Mouse (Mus musculus) ES-Bruce4 (cell line): ENCODE measurements at regions not wholly inside any gene's neighbourhood (a gene's known extent, or its start where the extent isn't known, plus 50 kb on each side); places are given as distances from the start of the nearest gene placed in this dataset.

Experiments used
- H3K27ac ChIP-seq: 2 replicates; pipeline ENCODE4 v1.5.1; 2012; ENCODE audit warnings: low read length, inconsistent platforms; ENCODE audit not compliant: insufficient read depth
- H3K27me3 ChIP-seq: 2 replicates; pipeline ENCODE4 v1.6.1; 2012; ENCODE audit warnings: mild to moderate bottlenecking, low read length, inconsistent platforms; ENCODE audit not compliant: control insufficient read depth, poor library complexity, insufficient read depth, severe bottlenecking
- H3K36me3 ChIP-seq: 2 replicates; pipeline ENCODE4 v1.6.1; 2012; ENCODE audit warnings: inconsistent platforms, mild to moderate bottlenecking, low read length, moderate library complexity; ENCODE audit not compliant: control insufficient read depth, poor library complexity, insufficient read depth, severe bottlenecking
- H3K4me1 ChIP-seq: one replicate; pipeline ENCODE4 v1.8.1; 2011; ENCODE audit warnings: low read length; ENCODE audit not compliant: control insufficient read depth, insufficient read depth
- H3K4me3 ChIP-seq: 2 replicates; pipeline ENCODE4 v1.5.1; 2011; ENCODE audit warnings: low read depth, mild to moderate bottlenecking, low read length
- H3K9ac ChIP-seq: 2 replicates; pipeline ENCODE4 v1.6.1; 2012; ENCODE audit warnings: low read depth, mild to moderate bottlenecking, inconsistent platforms; ENCODE audit not compliant: poor library complexity, severe bottlenecking
- H3K9me3 ChIP-seq: replicated peaks from 2 replicates; pipeline ENCODE4 v1.6.1; 2012; ENCODE audit warnings: mild to moderate bottlenecking, low read length, inconsistent platforms; ENCODE audit not compliant: control insufficient read depth, poor library complexity, insufficient read depth, severe bottlenecking
- CTCF ChIP-seq: IDR thresholded peaks from one replicate; pipeline ENCODE4 v1.8.1; 2011; ENCODE audit warnings: low read depth, low read length
- EP300 ChIP-seq: IDR thresholded peaks from 2 replicates; pipeline ENCODE4 v1.6.1; 2011; ENCODE audit warnings: low read depth, low read length; ENCODE audit not compliant: insufficient read depth
- POLR2A ChIP-seq: IDR thresholded peaks from one replicate; pipeline ENCODE4 v1.8.1; 2011; ENCODE audit warnings: low read length; ENCODE audit not compliant: insufficient read depth

DNA sequence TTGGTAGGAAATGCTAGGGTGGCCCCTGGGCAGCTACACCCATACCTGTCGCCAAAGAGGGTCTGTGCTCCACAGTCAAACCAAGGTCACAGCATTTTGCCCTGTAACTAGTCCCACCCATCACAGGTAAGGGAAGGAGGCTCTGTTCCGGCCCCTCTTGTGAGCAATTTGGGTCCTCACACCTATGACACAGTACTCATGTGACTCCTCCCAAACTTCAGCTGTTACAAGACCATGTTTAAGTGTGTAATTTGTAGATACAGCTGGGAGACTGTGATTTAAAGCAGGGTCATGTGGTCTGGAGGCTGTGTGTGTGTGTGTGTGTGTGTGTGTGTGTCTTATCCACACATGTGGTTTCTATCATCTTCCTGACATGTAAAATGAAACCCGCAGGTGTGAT is 306.3 kb upstream of the Atp5g3 start:
- H3K27ac ChIP-seq, result no peak overlapping the region
- no peaks in the 10 kb centered on the region for H3K36me3 ChIP-seq
- no peaks in the 10 kb centered on the region for H3K27me3 ChIP-seq
- H3K9ac ChIP-seq, result no peak overlapping the region
- TF ChIP-seq EP300, result no peak
- TF ChIP-seq CTCF, result no peak
- no peak for TF ChIP-seq POLR2A
- H3K9me3 ChIP-seq, result no peaks in the 10 kb centered on the region
- no peaks in the 10 kb centered on the region for H3K4me1 ChIP-seq
- no peak overlapping the region for H3K4me3 ChIP-seq

DNA sequence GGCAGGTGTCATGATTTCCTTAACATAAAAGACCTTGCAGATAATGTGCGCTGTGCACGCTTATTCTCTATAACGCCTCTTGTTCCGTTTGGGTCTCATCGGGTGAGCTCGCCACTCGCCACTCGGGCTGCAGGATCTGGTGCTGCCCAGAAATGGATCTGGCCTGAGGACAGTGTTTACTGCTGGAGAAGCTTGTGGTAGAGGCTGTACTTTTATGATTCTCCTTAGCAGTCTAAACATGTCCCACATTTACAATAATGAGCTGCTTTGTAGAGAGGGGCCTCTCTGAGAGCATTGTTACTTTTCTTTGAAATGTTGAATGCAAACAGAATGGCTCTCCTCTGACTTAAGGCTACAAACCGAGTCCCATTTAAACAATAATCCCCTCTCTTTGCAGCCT is 299.1 kb upstream of the Atp5g3 start:
- no peaks in the 10 kb centered on the region for H3K9me3 ChIP-seq
- H3K27ac ChIP-seq, result no peak overlapping the region
- H3K27me3 ChIP-seq, result no peaks in the 10 kb centered on the region
- no peak overlapping the region for H3K9ac ChIP-seq
- no peaks in the 10 kb centered on the region for H3K36me3 ChIP-seq
- peaks cover 2% of the 10 kb centered on the region for H3K4me1 ChIP-seq
- no peak overlapping the region for H3K4me3 ChIP-seq
- TF ChIP-seq CTCF (no peak), EP300 (no peak), POLR2A (no peak)

GRCm38 (mm10) chr2:74209421-74209917 is 298.3 kb upstream of the Atp5g3 start:
- no peak overlapping the region for H3K9ac ChIP-seq
- peaks cover 2% of the 10 kb centered on the region for H3K4me1 ChIP-seq
- no peaks in the 10 kb centered on the region for H3K27me3 ChIP-seq
- TF ChIP-seq EP300 (no peak), CTCF (no peak), POLR2A (no peak)
- no peaks in the 10 kb centered on the region for H3K9me3 ChIP-seq
- H3K4me3 ChIP-seq, result no peak overlapping the region
- no peaks in the 10 kb centered on the region for H3K36me3 ChIP-seq
- no peak overlapping the region for H3K27ac ChIP-seq

DNA sequence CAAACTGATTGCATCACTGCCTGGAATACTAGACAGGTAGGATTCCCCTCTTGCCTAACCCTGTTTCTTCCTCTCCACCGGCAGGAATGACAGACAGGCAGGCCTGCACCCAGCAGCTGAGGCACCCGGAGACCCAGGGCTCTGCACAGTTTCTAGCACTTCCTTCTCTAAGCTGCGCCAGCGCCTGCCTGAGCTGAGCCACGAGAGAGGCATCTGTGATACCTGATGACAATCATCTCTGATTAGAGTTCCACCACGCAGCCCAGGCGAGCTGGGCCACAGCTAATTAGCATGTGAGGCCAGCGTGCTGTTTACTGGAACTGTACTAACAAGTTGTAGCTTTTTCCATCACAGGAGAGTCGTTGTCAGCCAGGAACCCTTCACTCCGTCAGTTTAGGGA is 296.3 kb upstream of the Atp5g3 start:
- no peaks in the 10 kb centered on the region for H3K36me3 ChIP-seq
- H3K4me3 ChIP-seq, result no peak overlapping the region
- H3K27me3 ChIP-seq, result no peaks in the 10 kb centered on the region
- no peaks in the 10 kb centered on the region for H3K9me3 ChIP-seq
- TF ChIP-seq CTCF, result no peak
- no peak for TF ChIP-seq EP300
- no peak for TF ChIP-seq POLR2A
- no peak overlapping the region for H3K27ac ChIP-seq
- H3K9ac ChIP-seq, result no peak overlapping the region
- peaks cover 2% of the 10 kb centered on the region for H3K4me1 ChIP-seq

DNA sequence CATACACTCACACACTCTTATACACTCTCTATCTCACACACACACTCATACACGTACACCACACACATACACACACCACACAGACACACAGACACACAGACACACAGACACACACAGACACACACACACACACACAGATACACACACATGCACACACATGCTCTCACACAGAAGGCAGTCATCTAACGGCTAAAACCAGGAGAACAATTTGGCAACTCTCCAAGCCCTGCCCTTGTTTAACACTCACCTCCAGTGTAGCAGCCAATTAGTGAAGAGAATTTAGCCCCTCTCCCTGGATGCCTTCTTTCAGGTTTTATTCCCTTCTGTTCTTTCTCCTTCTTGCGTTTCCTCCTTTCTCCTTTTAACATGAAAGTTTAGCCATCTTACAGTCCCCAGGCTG is 291.6 kb upstream of the Atp5g3 start:
- Histone ChIP-seq H3K4me3 (no peak overlapping the region), H3K36me3 (no peaks in the 10 kb centered on the region), H3K27ac (no peak overlapping the region), H3K9me3 (no peaks in the 10 kb centered on the region), H3K27me3 (no peaks in the 10 kb centered on the region), H3K4me1 (no peaks in the 10 kb centered on the region), H3K9ac (no peak overlapping the region)
- no peak for TF ChIP-seq CTCF
- TF ChIP-seq POLR2A, result no peak
- TF ChIP-seq EP300, result no peak

GRCm38 (mm10) chr2:74201608-74202323 is 290.6 kb upstream of the Atp5g3 start:
- Histone ChIP-seq H3K4me1 (no peaks in the 10 kb centered on the region), H3K36me3 (no peaks in the 10 kb centered on the region), H3K4me3 (no peak overlapping the region), H3K9me3 (no peaks in the 10 kb centered on the region), H3K27ac (no peak overlapping the region), H3K27me3 (no peaks in the 10 kb centered on the region), H3K9ac (no peak overlapping the region)
- TF ChIP-seq POLR2A (no peak), CTCF (no peak), EP300 (no peak)
